Mouse (Mus musculus) testis, adult 2 months (tissue): Measurements from ENCODE around the gene Commd7. TPM values are rescaled to one million over a fixed set of nuclear protein-coding genes. Genes with fewer than 3 reads are reported as not detected.
A peak's percentile ranks its signal among the peaks of the same experiment; 100 is the strongest.

Source experiments
- H3K27ac ChIP-seq: fragments of 200-500 bp; 2 replicates; pipeline ENCODE4 v1.5.1; 2012; ENCODE audit warnings: low read depth, low read length; ENCODE audit not compliant: control insufficient read depth, insufficient read depth
- H3K27me3 ChIP-seq: fragments of 200-500 bp; 2 replicates; pipeline ENCODE4 v1.6.1; 2012; ENCODE audit warnings: mild to moderate bottlenecking, low read length, moderate library complexity; ENCODE audit not compliant: control insufficient read depth, insufficient read depth
- H3K36me3 ChIP-seq: fragments of 200-500 bp; 2 replicates; pipeline ENCODE4 v1.6.1; 2012; ENCODE audit warnings: mild to moderate bottlenecking, low read length; ENCODE audit not compliant: control insufficient read depth, insufficient read depth
- H3K4me1 ChIP-seq: fragments of 200-500 bp; 2 replicates; pipeline ENCODE4 v1.6.1; 2012; ENCODE audit warnings: low read length; ENCODE audit not compliant: control insufficient read depth, insufficient read depth
- H3K4me3 ChIP-seq: fragments of 200-500 bp; 2 replicates; pipeline ENCODE4 v1.5.1; 2012; ENCODE audit warnings: low read depth, mild to moderate bottlenecking, low read length, moderate library complexity, mixed read lengths; ENCODE audit not compliant: control insufficient read depth
- CTCF ChIP-seq: fragments of 200-500 bp; IDR thresholded peaks from 2 replicates; pipeline ENCODE4 v1.5.1; 2012; ENCODE audit warnings: low read depth, mild to moderate bottlenecking, inconsistent platforms, low read length, moderate library complexity; ENCODE audit not compliant: control insufficient read depth, insufficient read depth, insufficient replicate concordance
- POLR2A ChIP-seq: fragments of 200-500 bp; IDR thresholded peaks from 2 replicates; pipeline ENCODE4 v1.6.1; 2012; ENCODE audit warnings: low read depth, mild to moderate bottlenecking, inconsistent platforms, low read length, moderate library complexity; ENCODE audit not compliant: control insufficient read depth
- polyA plus RNA-seq: library from polyadenylated mRNA; depleted of rRNA; stranded (reverse); fragments of >200 nt; gene quantifications from 2 replicates; pipeline ENCODE4 v1.2.3, GENCODE M21; 2012

Gene Commd7
- polyA plus RNA-seq, 1 experiment: 5.0 TPM

GRCm38 (mm10) chr2:153609058-153609457 is 23.5 kb downstream of the Commd7 start:
- no peaks in the 10 kb centered on the region for H3K36me3 ChIP-seq
- no peak overlapping the region for H3K4me3 ChIP-seq
- peaks cover 3% of the 10 kb centered on the region; the same call in 1 of the 2 replicates for H3K4me1 ChIP-seq
- no peaks in the 10 kb centered on the region for H3K27me3 ChIP-seq
- no peak overlapping the region for H3K27ac ChIP-seq
- no peak for TF ChIP-seq CTCF
- no peak for TF ChIP-seq POLR2A

GRCm38 (mm10) chr2:153607870-153608515 is 24.6 kb downstream of the Commd7 start:
- Histone ChIP-seq H3K27me3 (no peaks in the 10 kb centered on the region), H3K36me3 (no peaks in the 10 kb centered on the region), H3K4me1 (peaks cover 4% of the 10 kb centered on the region; the same call in 1 of the 2 replicates), H3K4me3 (no peak overlapping the region), H3K27ac (no peak overlapping the region)
- TF ChIP-seq CTCF (no peak), POLR2A (no peak)

GRCm38 (mm10) chr2:153606421-153606820 is 26.2 kb downstream of the Commd7 start:
- TF ChIP-seq CTCF: no peak
- no peak for TF ChIP-seq POLR2A
- H3K27ac ChIP-seq: no peak overlapping the region
- no peak overlapping the region for H3K4me3 ChIP-seq
- peaks cover 4% of the 10 kb centered on the region; the same call in 1 of the 2 replicates for H3K4me1 ChIP-seq
- no peaks in the 10 kb centered on the region for H3K36me3 ChIP-seq
- no peaks in the 10 kb centered on the region for H3K27me3 ChIP-seq

- Histone ChIP-seq H3K27ac (no peak overlapping the region), H3K27me3 (no peaks in the 10 kb centered on the region), H3K4me3 (no peak overlapping the region), H3K36me3 (no peaks in the 10 kb centered on the region), H3K4me1 (peaks cover 8% of the 10 kb centered on the region)
- TF ChIP-seq POLR2A (no peak), CTCF (no peak)
Measured at GRCm38 (mm10) chr2:153603724-153604123, 28.9 kb downstream of the Commd7 start.

GRCm38 (mm10) chr2:153600667-153601648 is 31.6 kb downstream of the Commd7 start:
- Histone ChIP-seq H3K27me3 (no peaks in the 10 kb centered on the region), H3K36me3 (no peaks in the 10 kb centered on the region), H3K4me1 (peaks cover 8% of the 10 kb centered on the region), H3K27ac (no peak overlapping the region), H3K4me3 (peak overlapping the region; percentile 65)
- TF ChIP-seq CTCF (no peak), POLR2A (peak; percentile 28; the same call in 1 of the 2 replicates)

- H3K27ac ChIP-seq: no peak overlapping the region
- H3K4me1 ChIP-seq: peaks cover 8% of the 10 kb centered on the region
- no peaks in the 10 kb centered on the region for H3K36me3 ChIP-seq
- TF ChIP-seq POLR2A: no peak
- TF ChIP-seq CTCF: peak; percentile 11; the same call in 1 of the 2 replicates
- peak overlapping the region; percentile 65 for H3K4me3 ChIP-seq
- no peaks in the 10 kb centered on the region for H3K27me3 ChIP-seq
Measured at GRCm38 (mm10) chr2:153600021-153600666, 32.4 kb downstream of the Commd7 start.
